Mouse (Mus musculus) hindbrain, embryonic 11.5 days (tissue): ENCODE data around the gene Helz. TPM values are rescaled to one million over a fixed set of nuclear protein-coding genes. Genes with fewer than 3 reads are reported as not detected.

Source experiments
- ATAC-seq: fragments of 200-750 bp; cut with Nextera tagmentation; 2 replicates; pipeline ENCODE4 v1.8.0; 2017; ENCODE audit warnings: mild to moderate bottlenecking, moderate TSS enrichment, moderate library complexity; ENCODE audit not compliant: low FRiP score
- DNase-seq: peaks from one replicate; pipeline ENCODE4 v3.0.0-alpha.2; 2015; ENCODE audit warnings: low spot score
- H3K27ac ChIP-seq: fragments of 300-500 bp; sonication (generic); 2 replicates; pipeline ENCODE4 v1.5.1; 2014; ENCODE audit warnings: mild to moderate bottlenecking, low read depth, low read length
- H3K27me3 ChIP-seq: fragments of 300-500 bp; sonication (generic); 2 replicates; pipeline ENCODE4 v1.6.1; 2014; ENCODE audit warnings: mild to moderate bottlenecking, low read length, moderate library complexity, mixed read lengths; ENCODE audit not compliant: control insufficient read depth, insufficient read depth
- H3K36me3 ChIP-seq: fragments of 300-500 bp; sonication (generic); 2 replicates; pipeline ENCODE4 v1.6.1; 2014; ENCODE audit warnings: mild to moderate bottlenecking, low read length, moderate library complexity, mixed read lengths; ENCODE audit not compliant: control insufficient read depth, insufficient read depth
- H3K4me1 ChIP-seq: fragments of 300-500 bp; sonication (generic); replicated peaks from 2 replicates; pipeline ENCODE4 v1.6.1; 2014; ENCODE audit warnings: low read length, mixed read lengths; ENCODE audit not compliant: control insufficient read depth, insufficient read depth
- H3K4me2 ChIP-seq: fragments of 300-500 bp; sonication (generic); replicated peaks from 2 replicates; pipeline ENCODE4 v1.6.1; 2014; ENCODE audit warnings: mild to moderate bottlenecking, low read depth, low read length
- H3K4me3 ChIP-seq: fragments of 300-500 bp; sonication (generic); 2 replicates; pipeline ENCODE4 v1.5.1; 2014; ENCODE audit warnings: low read depth, low read length
- H3K9ac ChIP-seq: fragments of 300-500 bp; sonication (generic); 2 replicates; pipeline ENCODE4 v1.6.1; 2014; ENCODE audit warnings: low read depth, low read length
- H3K9me3 ChIP-seq: fragments of 300-500 bp; sonication (generic); 2 replicates; pipeline ENCODE4 v1.6.1; 2016; ENCODE audit warnings: low read length; ENCODE audit not compliant: control insufficient read depth
- WGBS: fragments of 180-500 bp; shearing (Covaris S2); extraction: QIAGEN DNeasy Blood & Tissue Kit; methylation state at CpG from one replicate; pipeline ENCODE4 v1.1.7; 2014; 5-methylcytosine and 5-hydroxymethylcytosine counted together
- polyA plus RNA-seq: library from polyadenylated mRNA; unstranded; fragments of >200 nt; fragmentation: Nextera tagmentation; extraction: Ambion mirVana; gene quantifications from 2 replicates; pipeline ENCODE4 v1.2.1, GENCODE M21; 2014

Gene Helz
- polyA plus RNA-seq, 1 experiment from 2014 or later: 22.6 TPM

- H3K4me3 ChIP-seq: no peak overlapping the region
- H3K4me1 ChIP-seq: 0 out of 2 replicates have a peak, but pooled peaks cover 3% of the 10 kb centered on the region
- 87% methylated on average over 6 of the region's 6 CpGs for WGBS
- no peaks in the 10 kb centered on the region for H3K36me3 ChIP-seq
- no peaks in the 10 kb centered on the region for H3K9me3 ChIP-seq
- H3K27me3 ChIP-seq: no peaks in the 10 kb centered on the region
- ATAC-seq (no peak), DNase-seq (no peak)
- H3K4me2 ChIP-seq: no peak overlapping the region
- no peak overlapping the region for H3K9ac ChIP-seq
- H3K27ac ChIP-seq: no peak overlapping the region
Observed at GRCm38 (mm10) chr11:107705060-107705459, 157.3 kb downstream of the Helz start.

GRCm38 (mm10) chr11:107705476-107706074 is 157.8 kb downstream of the Helz start:
- H3K9me3 ChIP-seq: no peaks in the 10 kb centered on the region
- DNase-seq (no peak), ATAC-seq (no peak)
- H3K27me3 ChIP-seq: no peaks in the 10 kb centered on the region
- no peaks in the 10 kb centered on the region for H3K36me3 ChIP-seq
- WGBS: 68% methylated on average over 11 of the region's 11 CpGs
- no peak overlapping the region for H3K27ac ChIP-seq
- no peak overlapping the region for H3K4me3 ChIP-seq
- 0 out of 2 replicates have a peak, but pooled peaks cover 3% of the 10 kb centered on the region for H3K4me1 ChIP-seq
- H3K9ac ChIP-seq: no peak overlapping the region
- no peak overlapping the region for H3K4me2 ChIP-seq

GRCm38 (mm10) chr11:107707897-107708610 is 160.3 kb downstream of the Helz start:
- WGBS: 31% methylated on average over 20 of the region's 20 CpGs
- H3K9me3 ChIP-seq: no peaks in the 10 kb centered on the region
- 0 out of 2 replicates have a peak, but pooled peaks cover 3% of the 10 kb centered on the region for H3K4me1 ChIP-seq
- peak; percentile 76 for ATAC-seq
- H3K27me3 ChIP-seq: no peaks in the 10 kb centered on the region
- DNase-seq: peak; percentile 46
- H3K27ac ChIP-seq: 0 out of 2 replicates have a peak overlapping the region, but pooled peaks have one; percentile 60
- H3K4me2 ChIP-seq: no peak overlapping the region
- no peak overlapping the region for H3K4me3 ChIP-seq
- H3K9ac ChIP-seq: 0 out of 2 replicates have a peak overlapping the region, but pooled peaks have one; percentile 27
- no peaks in the 10 kb centered on the region for H3K36me3 ChIP-seq

GRCm38 (mm10) chr11:107710379-107710778 is 162.6 kb downstream of the Helz start:
- no peak for ATAC-seq
- Histone ChIP-seq H3K27ac (no peak overlapping the region), H3K9ac (no peak overlapping the region), H3K4me1 (no peaks in the 10 kb centered on the region), H3K4me3 (no peak overlapping the region), H3K36me3 (no peaks in the 10 kb centered on the region), H3K4me2 (no peak overlapping the region), H3K27me3 (no peaks in the 10 kb centered on the region), H3K9me3 (no peaks in the 10 kb centered on the region)
- WGBS: 78% methylated on average over 3 of the region's 3 CpGs
- DNase-seq: no peak

GRCm38 (mm10) chr11:107714368-107714767 is 166.6 kb downstream of the Helz start:
- WGBS: 74% methylated on average over 7 of the region's 7 CpGs
- H3K4me3 ChIP-seq: no peak overlapping the region
- H3K9me3 ChIP-seq: no peaks in the 10 kb centered on the region
- no peak for DNase-seq
- H3K27me3 ChIP-seq: no peaks in the 10 kb centered on the region
- H3K9ac ChIP-seq: no peak overlapping the region
- no peak overlapping the region for H3K27ac ChIP-seq
- no peaks in the 10 kb centered on the region for H3K4me1 ChIP-seq
- H3K4me2 ChIP-seq: no peak overlapping the region
- ATAC-seq: no peak
- no peaks in the 10 kb centered on the region for H3K36me3 ChIP-seq

- H3K36me3 ChIP-seq: no peaks in the 10 kb centered on the region
- 81% methylated on average over 16 of the region's 16 CpGs for WGBS
- H3K27ac ChIP-seq: no peak within 1 kb of the TSS
- H3K9ac ChIP-seq: no peak within 1 kb of the TSS
- H3K4me2 ChIP-seq: no peak within 1 kb of the TSS
- H3K27me3 ChIP-seq: no peaks in the 10 kb centered on the region
- H3K4me1 ChIP-seq: no peaks in the 10 kb centered on the region
- H3K4me3 ChIP-seq: no peak within 1 kb of the TSS
- H3K9me3 ChIP-seq: no peaks in the 10 kb centered on the region
- DNase-seq: no peak
- no peak for ATAC-seq
Observed at GRCm38 (mm10) chr11:107716332-107716938, 168.7 kb downstream of the Helz start, which contains the start of gene Cacng1. Cacng1 (minus strand) TSS chr11:107716522.

GRCm38 (mm10) chr11:107720264-107721021 is 172.7 kb downstream of the Helz start:
- Histone ChIP-seq H3K27ac (no peak overlapping the region), H3K36me3 (no peaks in the 10 kb centered on the region), H3K4me1 (no peaks in the 10 kb centered on the region), H3K27me3 (no peaks in the 10 kb centered on the region), H3K4me2 (no peak overlapping the region), H3K9me3 (no peaks in the 10 kb centered on the region), H3K9ac (no peak overlapping the region), H3K4me3 (no peak overlapping the region)
- WGBS: 92% methylated on average over 9 of the region's 9 CpGs
- no peak for ATAC-seq
- DNase-seq: no peak

- ATAC-seq (no peak), DNase-seq (no peak)
- Histone ChIP-seq H3K4me2 (no peak overlapping the region), H3K4me3 (no peak overlapping the region), H3K4me1 (no peaks in the 10 kb centered on the region), H3K9ac (no peak overlapping the region), H3K27ac (no peak overlapping the region), H3K9me3 (no peaks in the 10 kb centered on the region), H3K36me3 (no peaks in the 10 kb centered on the region), H3K27me3 (no peaks in the 10 kb centered on the region)
- WGBS: 91% methylated on average over 7 of the region's 7 CpGs
Observed at GRCm38 (mm10) chr11:107721057-107721456, 173.3 kb downstream of the Helz start.
